Mouse (Mus musculus) thymus, postnatal 4 days (tissue): ENCODE measurements around the gene Col4a3bp.
A peak's percentile ranks its signal among the peaks of the same experiment; 100 is the strongest.

Experiments used
- DNase-seq: peaks from one replicate; pipeline ENCODE4 v3.0.0; 2021

Col4a3bp gene

GRCm38 (mm10) chr13:96542081-96542889, at the start of gene Col4a3bp, which contains the start of gene Polk:
Gene Col4a3bp, plus strand, starts transcription at chr13:96542618.
Gene Polk, minus strand, starts transcription at chr13:96542579.
- peak; percentile 94 for DNase-seq

GRCm38 (mm10) chr13:96496630-96497029, 45.8 kb upstream of the Col4a3bp start:
- DNase-seq, result no peak

GRCm38 (mm10) chr13:96499891-96500290, 42.5 kb upstream of the Col4a3bp start:
- no peak for DNase-seq

- DNase-seq, result no peak
These were observed 36.8 kb upstream of the Col4a3bp start for GRCm38 (mm10) chr13:96505661-96506060.

GRCm38 (mm10) chr13:96506313-96506712, 36.1 kb upstream of the Col4a3bp start:
- DNase-seq, result no peak

- no peak for DNase-seq
These were observed 34.9 kb upstream of the Col4a3bp start for GRCm38 (mm10) chr13:96507541-96507940.

GRCm38 (mm10) chr13:96510635-96511034, 31.8 kb upstream of the Col4a3bp start:
- peak; percentile 32 for DNase-seq

- no peak for DNase-seq
These were observed 31.2 kb upstream of the Col4a3bp start for GRCm38 (mm10) chr13:96511262-96511661.

- no peak for DNase-seq
These were observed 30.5 kb upstream of the Col4a3bp start for GRCm38 (mm10) chr13:96511893-96512292.

GRCm38 (mm10) chr13:96514154-96514942, 28.1 kb upstream of the Col4a3bp start:
- no peak for DNase-seq

GRCm38 (mm10) chr13:96516249-96516648, 26.2 kb upstream of the Col4a3bp start:
- no peak for DNase-seq

GRCm38 (mm10) chr13:96517335-96517734, 25.1 kb upstream of the Col4a3bp start:
- DNase-seq, result no peak

- DNase-seq, result no peak
These were observed 21.1 kb upstream of the Col4a3bp start for GRCm38 (mm10) chr13:96521294-96521693.

- DNase-seq, result no peak
These were observed 15.4 kb upstream of the Col4a3bp start for GRCm38 (mm10) chr13:96527022-96527421.

GRCm38 (mm10) chr13:96527856-96528255, 14.6 kb upstream of the Col4a3bp start:
- DNase-seq, result no peak

GRCm38 (mm10) chr13:96528776-96529175, 13.6 kb upstream of the Col4a3bp start:
- DNase-seq, result no peak

- no peak for DNase-seq
These were observed 12.9 kb upstream of the Col4a3bp start for GRCm38 (mm10) chr13:96529542-96529941.

GRCm38 (mm10) chr13:96530064-96530463, 12.4 kb upstream of the Col4a3bp start:
- no peak for DNase-seq

- no peak for DNase-seq
These were observed 10.2 kb upstream of the Col4a3bp start for GRCm38 (mm10) chr13:96532176-96532575.

GRCm38 (mm10) chr13:96533742-96534141, 8.7 kb upstream of the Col4a3bp start:
- no peak for DNase-seq

GRCm38 (mm10) chr13:96536821-96537572, 5.4 kb upstream of the Col4a3bp start:
- no peak for DNase-seq

GRCm38 (mm10) chr13:96538103-96538502, 4.3 kb upstream of the Col4a3bp start:
- DNase-seq, result no peak

GRCm38 (mm10) chr13:96541381-96541780, 1.0 kb upstream of the Col4a3bp start:
- no peak for DNase-seq
